Mouse (Mus musculus) neural tube, postnatal 0 days (tissue): Measurements from ENCODE around the gene Ckmt1. TPM values are rescaled to one million over a fixed set of nuclear protein-coding genes. Genes with fewer than 3 reads are reported as not detected.

Experiments used
- polyA plus RNA-seq: library from polyadenylated mRNA; unstranded; fragments of >200 nt; fragmentation: Nextera tagmentation; extraction: Ambion mirVana; gene quantifications from 2 replicates; pipeline ENCODE4 v1.2.1, GENCODE M21; 2015

The Ckmt1 gene
- 229 and 236 TPM in 2 replicates for polyA plus RNA-seq

GRCm38 (mm10) chr2:121357494-121357893 is at the start of gene Ckmt1:
Gene Ckmt1 (plus strand): TSS chr2:121357714.

GRCm38 (mm10) chr2:121354820-121355592 is 2.5 kb upstream of the Ckmt1 start, which contains the start of gene Ppip5k1:
Gene Ppip5k1 (minus strand): TSS chr2:121355396.

GRCm38 (mm10) chr2:121386961-121387575 is 29.6 kb downstream of the Ckmt1 start, which contains the start of gene Strc:
Gene Strc (minus strand): TSS chr2:121387168.

Other genes with a start within 250 kb of the Ckmt1 start
- not detected in 2 replicates for gene Tgm7, start 247.9 kb upstream of the Ckmt1 start, polyA plus RNA-seq
- 14.2 and 15.2 TPM in 2 replicates for gene Adal, start 217.3 kb upstream of the Ckmt1 start, polyA plus RNA-seq
- 13.3 and 15.1 TPM in 2 replicates for gene Lcmt2, start 217.1 kb upstream of the Ckmt1 start, polyA plus RNA-seq
- gene Tubgcp4, start 187.1 kb upstream of the Ckmt1 start, polyA plus RNA-seq = 27.3 and 27.7 TPM in 2 replicates
- gene Zscan29, start 186.6 kb upstream of the Ckmt1 start, polyA plus RNA-seq = 4.6 and 5.6 TPM in 2 replicates
- 68.6 and 73.4 TPM in 2 replicates for gene Trp53bp1, start 86.3 kb upstream of the Ckmt1 start, polyA plus RNA-seq
- 99.4 and 99.9 TPM in 2 replicates for gene Map1a, start 68.1 kb upstream of the Ckmt1 start, polyA plus RNA-seq
- 22.7 and 23.2 TPM in 2 replicates for gene Ppip5k1, start 2.3 kb upstream of the Ckmt1 start, polyA plus RNA-seq
- 0.08 TPM in 1 of 2 replicates, not detected in the other for gene Strc, start 29.5 kb downstream of the Ckmt1 start, polyA plus RNA-seq
- 269 and 274 TPM in 2 replicates for gene Pdia3, start 56.1 kb downstream of the Ckmt1 start, polyA plus RNA-seq
- gene Catsper2, start 56.1 kb downstream of the Ckmt1 start, polyA plus RNA-seq = 4.5 and 5.2 TPM in 2 replicates
- 1.2 and 1.6 TPM in 2 replicates for gene Ell3, start 86.6 kb downstream of the Ckmt1 start, polyA plus RNA-seq
- 299 and 311 TPM in 2 replicates for gene Serf2, start 91.5 kb downstream of the Ckmt1 start, polyA plus RNA-seq
- 106 and 122 TPM in 2 replicates for gene Hypk, start 95.6 kb downstream of the Ckmt1 start, polyA plus RNA-seq
- gene Serinc4, start 99.1 kb downstream of the Ckmt1 start, polyA plus RNA-seq = 0.41 and 1.1 TPM in 2 replicates
- gene Mfap1b, start 116.4 kb downstream of the Ckmt1 start, polyA plus RNA-seq = 50.2 and 50.3 TPM in 2 replicates
- gene Mfap1a, start 149.0 kb downstream of the Ckmt1 start, polyA plus RNA-seq = 19.0 and 22.4 TPM in 2 replicates
- 2.2 and 2.5 TPM in 2 replicates for gene Wdr76, start 149.0 kb downstream of the Ckmt1 start, polyA plus RNA-seq